Mouse (Mus musculus): ENCODE results near the gene Mrpl50. TPM values are rescaled to one million over a fixed set of nuclear protein-coding genes. Genes with fewer than 3 reads are reported as not detected.
A peak's percentile ranks its signal among the peaks of the same experiment; 100 is the strongest.
"Not testable (repeated sequence)": the region's sequence is repeated elsewhere in the genome, so short reads cannot be mapped to it uniquely, and the experiment has no call there.

Mrpl50 gene
- polyA plus RNA-seq, 1 experiment from 2014 or later: 85.6 TPM

GRCm38 (mm10) chr4:49503563-49503962 lies 17.3 kb downstream of the Mrpl50 start:
- Histone ChIP-seq H3K9ac (no peak overlapping the region), H3K4me3 (replicated peaks) (no peak overlapping the region), H3K27me3 (replicated peaks) (no peaks in the 10 kb centered on the region), H3K4me1 (no peaks in the 10 kb centered on the region), H3K36me3 (no peaks in the 10 kb centered on the region), H3K4me2 (no peak overlapping the region), H3K9me3 (no peaks in the 10 kb centered on the region), H3K27ac (no peak overlapping the region)
- no peak for ATAC-seq (ENCODE audit: insufficient read depth, low FRiP score, low read depth)
- 89% methylated on average over 1 of the region's 1 CpGs for WGBS

DNA sequence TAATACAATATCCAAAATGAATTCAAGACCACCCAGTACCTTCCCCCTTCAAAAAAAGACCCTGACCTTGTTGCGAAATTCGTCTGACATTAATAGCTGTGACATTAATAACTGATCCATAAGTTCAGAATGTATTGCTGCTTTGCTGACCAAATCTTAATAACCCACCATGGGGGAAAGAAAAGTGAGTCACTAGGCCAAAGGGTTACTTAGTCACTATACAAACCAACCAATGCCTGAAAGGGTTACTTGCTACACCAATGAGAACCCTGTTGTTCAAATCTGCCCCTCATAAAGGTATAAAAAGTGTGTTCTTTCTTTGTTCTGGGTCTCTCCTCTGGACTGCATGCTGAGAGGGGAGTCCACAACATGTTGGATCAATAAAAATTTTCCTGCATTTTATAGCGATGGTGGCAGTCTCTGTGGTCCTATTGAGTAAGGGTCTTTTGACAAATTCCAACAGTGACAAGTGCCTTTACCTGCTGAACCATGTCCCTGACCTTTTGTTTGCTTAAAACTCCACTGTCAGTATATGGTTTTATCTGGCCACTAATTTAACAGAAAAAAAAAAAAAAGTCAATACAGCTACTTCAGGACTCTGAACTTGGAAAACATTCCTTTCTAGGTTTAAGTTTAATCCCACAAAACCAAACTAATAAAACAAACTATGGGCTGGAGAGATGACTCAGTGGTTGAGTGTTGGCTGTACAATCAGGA lies 34.8 kb downstream of the Mrpl50 start:
- not testable (repeated sequence) for H3K27me3 ChIP-seq (replicated peaks); H3K9me3 ChIP-seq; H3K4me1 ChIP-seq; ATAC-seq (ENCODE audit: insufficient read depth, low FRiP score, low read depth); H3K9ac ChIP-seq; H3K27ac ChIP-seq; H3K4me3 ChIP-seq (replicated peaks); H3K36me3 ChIP-seq; H3K4me2 ChIP-seq
- WGBS: 79% methylated on average over 3 of the region's 3 CpGs

DNA sequence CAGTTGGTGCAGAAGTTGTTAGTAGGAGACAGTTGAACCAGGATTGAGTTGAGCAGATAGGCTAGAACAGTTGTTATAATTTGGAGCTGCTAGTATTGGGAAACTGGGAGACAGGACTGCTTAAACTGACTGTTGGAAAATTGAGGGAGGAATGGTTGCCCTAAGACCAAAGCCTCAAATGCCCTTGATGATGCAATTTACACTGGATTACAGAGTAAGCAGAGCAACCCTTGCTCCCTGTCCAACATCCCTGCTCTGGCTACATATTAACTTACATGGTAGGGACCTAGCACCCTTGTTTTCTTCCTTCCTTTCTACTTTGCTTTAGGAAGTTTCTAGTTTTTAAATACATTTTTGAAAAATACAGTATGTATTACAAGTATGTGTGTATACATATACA lies 35.5 kb downstream of the Mrpl50 start:
- no peaks in the 10 kb centered on the region for H3K36me3 ChIP-seq
- no peak overlapping the region for H3K4me3 ChIP-seq (replicated peaks)
- no peak overlapping the region for H3K9ac ChIP-seq
- no peaks in the 10 kb centered on the region for H3K9me3 ChIP-seq
- no peak overlapping the region for H3K4me2 ChIP-seq
- H3K27ac ChIP-seq: no peak overlapping the region
- ATAC-seq (ENCODE audit: insufficient read depth, low FRiP score, low read depth): peak; percentile 70; the same call in 1 of the 2 replicates
- no peaks in the 10 kb centered on the region for H3K27me3 ChIP-seq (replicated peaks)
- no peaks in the 10 kb centered on the region for H3K4me1 ChIP-seq

- WGBS: 37% methylated on average over 3 of the region's 3 CpGs
- H3K27ac ChIP-seq: peak overlapping the region; percentile 78
- no peaks in the 10 kb centered on the region for H3K36me3 ChIP-seq
- H3K4me2 ChIP-seq: peak overlapping the region; percentile 45
- peak overlapping the region; percentile 35 for H3K4me3 ChIP-seq (replicated peaks)
- 0 out of 2 replicates have a peak, but pooled peaks cover 5% of the 10 kb centered on the region for H3K4me1 ChIP-seq
- H3K27me3 ChIP-seq (replicated peaks): no peaks in the 10 kb centered on the region
- peak; percentile 76 for ATAC-seq (ENCODE audit: insufficient read depth, low FRiP score, low read depth)
- no peak overlapping the region for H3K9ac ChIP-seq
- H3K9me3 ChIP-seq: no peaks in the 10 kb centered on the region
Measured at GRCm38 (mm10) chr4:49480896-49481295, 40.0 kb downstream of the Mrpl50 start.

DNA sequence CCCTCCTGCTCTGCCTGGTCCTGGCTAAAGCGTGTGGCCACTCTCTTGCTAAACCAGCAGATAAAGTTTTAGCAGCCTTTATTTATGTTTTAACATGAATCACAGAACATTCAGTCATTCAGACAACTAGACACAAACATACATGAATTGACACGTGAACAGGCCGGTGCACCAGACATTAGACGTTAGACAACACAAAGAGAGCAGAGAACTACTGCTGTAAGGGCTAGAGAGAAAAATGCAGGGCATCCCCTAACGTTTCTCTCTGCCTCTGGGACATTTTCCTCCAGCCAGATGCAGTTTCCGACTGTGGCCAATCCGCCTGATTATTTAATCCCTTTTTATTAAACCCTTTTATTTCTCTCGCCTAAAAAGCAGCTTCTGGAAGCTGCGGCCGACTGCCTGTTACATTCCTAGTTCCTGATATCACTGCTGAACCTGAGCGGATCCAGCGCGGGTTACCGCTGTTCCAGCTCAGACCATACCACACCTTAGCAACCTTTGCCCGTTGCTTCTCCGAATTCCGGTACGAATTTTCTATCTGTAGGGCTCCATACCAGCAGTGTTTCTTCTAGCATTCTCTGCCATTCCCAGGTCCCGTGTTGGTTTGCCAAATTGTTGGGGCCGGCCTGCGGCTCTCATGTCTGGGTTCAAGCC lies 40.7 kb downstream of the Mrpl50 start:
- 0 out of 2 replicates have a peak, but pooled peaks cover 5% of the 10 kb centered on the region for H3K4me1 ChIP-seq
- no peaks in the 10 kb centered on the region for H3K9me3 ChIP-seq
- no peaks in the 10 kb centered on the region for H3K27me3 ChIP-seq (replicated peaks)
- H3K4me3 ChIP-seq (replicated peaks): peak overlapping the region; percentile 35
- peak; percentile 62; the same call in 1 of the 2 replicates for ATAC-seq (ENCODE audit: insufficient read depth, low FRiP score, low read depth)
- H3K4me2 ChIP-seq: peak overlapping the region; percentile 45
- no peak overlapping the region for H3K9ac ChIP-seq
- H3K27ac ChIP-seq: peak overlapping the region; percentile 78
- H3K36me3 ChIP-seq: no peaks in the 10 kb centered on the region
- 13% methylated on average over 21 of the region's 21 CpGs for WGBS

DNA sequence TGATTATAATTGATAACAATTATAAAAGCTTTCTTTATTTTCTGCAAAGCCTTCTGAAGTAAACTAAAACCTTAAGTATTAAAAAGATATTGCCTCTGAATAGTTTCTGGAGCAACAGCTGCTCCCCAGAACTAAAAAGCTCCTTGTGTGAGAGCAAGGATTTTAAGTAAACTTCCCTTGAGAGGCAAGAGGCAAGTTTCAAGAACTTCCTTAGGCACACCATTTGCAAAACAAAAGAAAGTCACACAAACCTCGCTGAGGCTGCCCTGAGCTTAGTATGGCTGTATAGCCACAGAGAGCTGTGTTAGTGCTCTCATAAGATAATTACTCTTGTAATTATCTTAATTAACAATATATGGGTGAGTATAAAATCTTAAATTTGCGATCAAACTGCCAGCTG lies 41.9 kb downstream of the Mrpl50 start:
- Histone ChIP-seq H3K4me2 (peak overlapping the region; percentile 21; the same call in 1 of the 2 replicates), H3K27ac (peak overlapping the region; percentile 51; the same call in 1 of the 2 replicates)
- not testable (repeated sequence) for H3K9me3 ChIP-seq; ATAC-seq (ENCODE audit: insufficient read depth, low FRiP score, low read depth); H3K4me3 ChIP-seq (replicated peaks); H3K4me1 ChIP-seq; H3K9ac ChIP-seq; H3K36me3 ChIP-seq; H3K27me3 ChIP-seq (replicated peaks)
- WGBS: 24% methylated on average over 2 of the region's 2 CpGs

DNA sequence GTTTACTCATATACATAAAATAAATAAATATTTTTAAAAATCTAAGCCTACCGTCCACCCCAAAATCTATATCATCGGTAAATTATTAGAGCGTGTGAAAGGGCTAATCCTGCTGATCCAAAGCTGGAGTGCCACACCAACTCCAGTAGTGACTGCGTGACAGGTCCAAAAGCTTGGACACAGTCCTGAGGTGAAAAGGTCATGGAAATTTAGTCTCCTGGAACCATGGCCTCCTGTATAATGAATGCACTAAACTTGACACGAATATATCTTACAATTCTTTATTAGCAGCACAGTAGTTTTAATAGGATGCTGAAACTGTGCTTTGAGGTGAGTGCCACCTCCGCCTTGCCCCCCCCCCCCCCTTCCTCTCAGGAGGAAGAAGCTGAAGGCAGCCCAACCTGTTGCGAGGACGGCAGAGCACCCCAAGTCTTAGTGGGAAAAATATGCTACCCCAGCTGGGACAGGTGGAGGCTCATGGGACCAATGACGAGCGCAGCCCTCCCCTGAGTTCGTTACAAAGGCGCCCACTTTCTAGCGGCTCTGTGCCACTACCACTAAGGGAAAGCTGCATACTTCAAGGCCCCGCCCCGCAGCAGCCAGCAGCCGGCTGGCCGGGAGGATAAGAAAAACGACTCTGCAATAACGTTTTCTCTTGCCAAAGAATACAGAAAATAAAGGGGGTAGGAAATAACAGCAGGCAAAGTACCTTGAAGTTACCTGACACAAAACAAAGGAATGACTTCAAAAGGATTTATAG lies 42.6 kb downstream of the Mrpl50 start:
- WGBS: 20% methylated on average over 19 of the region's 19 CpGs
- Histone ChIP-seq H3K9ac (no peak overlapping the region), H3K4me1 (0 out of 2 replicates have a peak, but pooled peaks cover 5% of the 10 kb centered on the region), H3K27ac (peak overlapping the region; percentile 44), H3K9me3 (no peaks in the 10 kb centered on the region), H3K4me3 (replicated peaks) (peak overlapping the region; percentile 31), H3K27me3 (replicated peaks) (no peaks in the 10 kb centered on the region), H3K4me2 (peak overlapping the region; percentile 53), H3K36me3 (no peaks in the 10 kb centered on the region)
- ATAC-seq (ENCODE audit: insufficient read depth, low FRiP score, low read depth): peak; percentile 73

DNA sequence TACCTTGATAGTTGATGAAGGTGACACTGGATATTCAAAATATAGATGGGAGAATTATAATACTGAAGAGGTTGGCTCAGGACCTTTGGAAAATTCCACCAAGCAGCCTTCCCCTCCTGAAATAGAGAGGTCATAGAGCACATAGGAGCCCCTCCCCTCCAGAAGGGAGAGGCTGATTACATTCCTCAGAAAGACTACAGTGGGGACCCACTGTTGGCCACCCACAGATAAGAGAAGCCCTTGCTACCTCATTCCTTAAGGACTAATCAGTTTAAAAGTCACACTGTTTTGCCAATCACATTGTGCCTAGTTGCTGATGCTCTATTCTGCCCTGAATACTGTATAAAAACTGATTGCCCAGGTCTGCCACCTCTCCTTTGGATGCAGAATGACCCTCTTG lies 46.3 kb downstream of the Mrpl50 start:
- Histone ChIP-seq H3K36me3 (no peaks in the 10 kb centered on the region), H3K4me3 (replicated peaks) (no peak overlapping the region), H3K9me3 (no peaks in the 10 kb centered on the region), H3K9ac (no peak overlapping the region), H3K27me3 (replicated peaks) (no peaks in the 10 kb centered on the region), H3K4me1 (0 out of 2 replicates have a peak, but pooled peaks cover 5% of the 10 kb centered on the region), H3K4me2 (no peak overlapping the region), H3K27ac (no peak overlapping the region)
- peak; percentile 29; the same call in 1 of the 2 replicates for ATAC-seq (ENCODE audit: insufficient read depth, low FRiP score, low read depth)

- Histone ChIP-seq H3K36me3 (no peaks in the 10 kb centered on the region), H3K4me1 (0 out of 2 replicates have a peak, but pooled peaks cover 5% of the 10 kb centered on the region), H3K4me2 (no peak within 1 kb of the TSS), H3K9me3 (no peaks in the 10 kb centered on the region), H3K27ac (no peak within 1 kb of the TSS), H3K27me3 (replicated peaks) (no peaks in the 10 kb centered on the region), H3K9ac (no peak within 1 kb of the TSS), H3K4me3 (replicated peaks) (no peak within 1 kb of the TSS)
- 42% methylated on average over 3 of the region's 3 CpGs for WGBS
- ATAC-seq (ENCODE audit: insufficient read depth, low FRiP score, low read depth): no peak
Measured at GRCm38 (mm10) chr4:49473435-49474100, 47.3 kb downstream of the Mrpl50 start, which contains the start of gene Acnat1. Acnat1 (minus strand) TSS chr4:49473912.

GRCm38 (mm10) chr4:49469435-49470151 lies 51.3 kb downstream of the Mrpl50 start:
- H3K4me3 ChIP-seq (replicated peaks): no peak overlapping the region
- H3K27me3 ChIP-seq (replicated peaks): no peaks in the 10 kb centered on the region
- no peaks in the 10 kb centered on the region for H3K36me3 ChIP-seq
- H3K4me2 ChIP-seq: no peak overlapping the region
- no peak overlapping the region for H3K27ac ChIP-seq
- 77% methylated on average over 3 of the region's 3 CpGs for WGBS
- no peaks in the 10 kb centered on the region for H3K9me3 ChIP-seq
- no peaks in the 10 kb centered on the region for H3K4me1 ChIP-seq
- H3K9ac ChIP-seq: no peak overlapping the region
- no peak for ATAC-seq (ENCODE audit: insufficient read depth, low FRiP score, low read depth)

DNA sequence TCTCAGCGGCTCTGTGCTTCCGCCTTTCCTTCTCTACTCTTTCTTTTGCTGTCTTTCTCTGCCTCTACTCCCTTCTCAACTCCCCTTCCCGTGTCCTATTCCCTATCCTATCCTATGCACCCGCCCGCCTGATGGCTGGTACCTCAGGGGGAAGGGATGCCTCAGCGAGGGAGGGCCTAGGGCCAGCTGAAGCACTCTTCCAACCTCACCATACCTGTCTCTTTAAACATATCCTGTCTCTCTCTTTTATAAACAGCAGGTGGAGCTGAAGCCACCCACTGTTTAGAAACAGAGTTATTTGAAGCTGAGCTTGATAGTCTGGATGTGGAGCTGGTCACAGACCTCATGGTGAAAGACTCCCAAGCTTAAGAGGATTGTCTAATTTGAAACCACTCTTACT lies 53.5 kb downstream of the Mrpl50 start:
- Histone ChIP-seq H3K27me3 (replicated peaks) (no peaks in the 10 kb centered on the region), H3K4me2 (no peak overlapping the region), H3K4me1 (no peaks in the 10 kb centered on the region), H3K4me3 (replicated peaks) (no peak overlapping the region), H3K9ac (no peak overlapping the region), H3K9me3 (no peaks in the 10 kb centered on the region), H3K36me3 (no peaks in the 10 kb centered on the region), H3K27ac (no peak overlapping the region)
- no peak for ATAC-seq (ENCODE audit: insufficient read depth, low FRiP score, low read depth)
- 89% methylated on average over 6 of the region's 6 CpGs for WGBS

Measured in stomach, embryonic 15.5 days (tissue).